Mouse (Mus musculus) cerebellum, postnatal 36 days (tissue): ENCODE measurements around the gene Sh3glb2.

Experiments
- DNase-seq, 2 experiments: peaks; one replicate each; pipeline ENCODE4 v3.0.0; 2021 to 2022; ENCODE audit warnings: mixed read lengths in 2 of 2

The Sh3glb2 gene

GRCm38 (mm10) chr2:30336174-30336915, 22.8 kb downstream of the Sh3glb2 start:
- DNase-seq: peak in 1 of 2 experiments; percentile 42

- no peak for DNase-seq
Observed at GRCm38 (mm10) chr2:30335324-30335723, 23.8 kb downstream of the Sh3glb2 start.

- no peak for DNase-seq
Observed at GRCm38 (mm10) chr2:30328791-30329190, 30.3 kb downstream of the Sh3glb2 start.

GRCm38 (mm10) chr2:30327276-30327675, 31.9 kb downstream of the Sh3glb2 start:
- DNase-seq: peak in 1 of 2 experiments; percentile 33

- no peak for DNase-seq
Observed at GRCm38 (mm10) chr2:30325296-30325695, 33.8 kb downstream of the Sh3glb2 start.

GRCm38 (mm10) chr2:30323111-30323510, 36.0 kb downstream of the Sh3glb2 start:
- no peak for DNase-seq

- DNase-seq: no peak
Observed at GRCm38 (mm10) chr2:30319260-30319659, 39.9 kb downstream of the Sh3glb2 start.

DNA sequence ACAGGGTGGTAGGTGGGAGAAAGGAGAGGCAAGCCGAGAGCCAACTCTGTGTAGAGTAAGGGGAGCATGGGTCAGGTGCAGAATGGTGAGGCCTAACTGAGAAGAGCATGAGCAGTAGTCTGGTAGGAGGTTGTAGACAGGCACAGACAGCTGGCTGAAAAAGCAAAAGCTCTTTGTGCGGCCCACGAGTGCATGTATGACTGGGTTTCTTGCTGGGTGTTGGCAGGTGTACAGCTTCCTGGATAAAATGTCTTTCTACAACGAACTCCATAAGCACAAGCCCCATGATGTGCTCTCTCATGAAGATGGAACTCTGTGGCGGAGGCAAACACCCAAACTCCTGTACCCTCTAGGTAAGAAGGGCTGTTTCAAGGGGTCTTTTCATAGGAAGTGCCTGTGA, 42.2 kb downstream of the Sh3glb2 start:
- DNase-seq: no peak

DNA sequence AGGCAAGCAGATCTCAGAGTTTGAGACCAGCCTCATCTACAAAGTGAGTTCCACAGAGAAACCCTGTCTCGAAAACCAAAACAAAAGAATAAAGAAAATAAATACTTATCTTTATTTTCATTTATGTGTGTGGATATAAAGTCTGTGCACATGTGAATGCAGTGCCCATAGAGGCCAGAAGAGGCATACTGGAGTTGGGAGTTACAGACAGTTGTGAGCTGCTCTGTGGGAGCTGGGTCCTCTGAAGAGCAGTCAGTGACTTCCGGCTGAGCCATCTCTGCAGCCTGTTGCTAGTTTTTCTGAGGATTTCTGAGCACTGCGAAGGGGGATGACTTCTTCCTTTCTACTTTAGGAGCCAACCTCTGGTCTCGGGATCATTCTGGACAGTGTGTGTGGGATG, 43.0 kb downstream of the Sh3glb2 start:
- no peak for DNase-seq

GRCm38 (mm10) chr2:30311481-30311880, 47.7 kb downstream of the Sh3glb2 start:
- no peak for DNase-seq

DNA sequence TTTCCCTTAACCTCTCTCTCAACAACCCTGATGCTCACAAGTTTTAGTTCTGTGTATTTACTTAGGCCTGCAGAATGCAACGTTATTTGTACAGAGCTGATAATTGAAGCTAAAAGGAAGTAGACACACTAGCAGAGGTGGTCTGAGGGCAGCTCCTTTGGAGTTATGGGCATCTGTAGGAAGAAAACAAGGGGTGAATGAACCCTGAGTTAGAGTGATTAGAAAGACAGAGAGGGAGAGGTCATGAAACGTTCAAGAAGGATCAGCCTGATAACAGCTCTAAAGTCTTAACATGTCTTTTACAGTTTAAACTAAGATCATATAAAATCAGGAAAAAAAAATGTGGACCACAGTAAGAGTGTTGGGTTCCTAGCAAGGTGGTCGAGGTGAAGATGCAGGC, 49.8 kb downstream of the Sh3glb2 start:
- no peak for DNase-seq

DNA sequence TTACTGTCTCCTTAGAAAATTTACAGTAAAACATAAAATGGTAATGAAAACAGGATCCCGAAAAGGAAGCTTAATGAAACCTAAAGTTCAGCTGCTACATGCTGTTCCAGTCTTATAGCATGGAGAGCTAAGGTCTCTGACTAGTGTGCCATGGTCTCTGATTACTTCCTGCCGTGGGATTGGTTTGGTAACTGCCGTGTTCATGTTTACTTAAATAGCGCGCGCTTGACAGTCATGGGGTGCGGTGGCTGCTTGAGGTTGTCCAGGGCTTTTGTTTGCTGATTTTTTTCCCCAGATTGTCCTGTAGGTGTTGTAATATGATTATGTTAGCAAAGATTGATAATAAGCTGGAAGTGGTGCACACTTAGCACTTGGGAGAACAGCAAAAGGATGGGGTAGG, 53.0 kb downstream of the Sh3glb2 start:
- DNase-seq: no peak

GRCm38 (mm10) chr2:30299966-30300365, 59.2 kb downstream of the Sh3glb2 start:
- DNase-seq: no peak

DNA sequence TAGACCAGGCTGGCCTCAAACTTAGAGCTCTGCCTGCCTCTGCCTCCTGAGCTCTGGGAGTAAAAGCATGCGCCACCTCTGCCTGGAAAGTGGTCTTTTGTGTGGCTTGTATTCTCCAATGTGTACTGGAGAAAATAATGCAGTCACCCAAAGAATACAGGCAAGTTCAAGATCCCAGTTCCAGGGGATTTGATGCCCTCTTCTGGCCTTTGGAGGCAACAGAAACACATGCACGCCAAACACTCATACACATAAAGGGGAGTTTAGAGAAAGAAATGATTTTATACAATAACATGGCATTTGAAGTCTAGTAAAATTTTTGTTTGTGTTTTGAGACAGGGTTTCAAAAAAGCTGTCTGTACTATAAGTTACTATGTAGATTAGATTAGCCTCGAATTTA, 59.6 kb downstream of the Sh3glb2 start:
- no peak for DNase-seq
